Mouse (Mus musculus) left cerebral cortex, adult 9 months (tissue): ENCODE results near the gene Il20rb.

Experiments
- DNase-seq, 2 experiments: peaks; one replicate each; pipeline ENCODE4 v3.0.0; 2022; ENCODE audit warnings: low spot score in 2 of 2

The Il20rb gene

GRCm38 (mm10) chr9:100486431-100486830 lies at the start of gene Il20rb:
TSS of gene Il20rb (minus strand) at chr9:100486788.
- DNase-seq, result no peak

GRCm38 (mm10) chr9:100535618-100536262 lies 49.2 kb upstream of the Il20rb start:
- no peak for DNase-seq

GRCm38 (mm10) chr9:100534686-100535085 lies 48.1 kb upstream of the Il20rb start:
- DNase-seq, result no peak

- no peak for DNase-seq
These were observed 46.4 kb upstream of the Il20rb start for GRCm38 (mm10) chr9:100532847-100533505.

- DNase-seq, result no peak
These were observed 44.7 kb upstream of the Il20rb start for GRCm38 (mm10) chr9:100531296-100531695.

- DNase-seq, result no peak
These were observed 38.6 kb upstream of the Il20rb start for GRCm38 (mm10) chr9:100525225-100525624.

- no peak for DNase-seq
These were observed 35.4 kb upstream of the Il20rb start for GRCm38 (mm10) chr9:100522029-100522428.

- peak; percentile 23 to 57 for DNase-seq
These were observed 34.0 kb upstream of the Il20rb start for GRCm38 (mm10) chr9:100520586-100520985.

GRCm38 (mm10) chr9:100520012-100520411 lies 33.4 kb upstream of the Il20rb start:
- no peak for DNase-seq

GRCm38 (mm10) chr9:100507581-100507980 lies 21.0 kb upstream of the Il20rb start:
- DNase-seq, result no peak

GRCm38 (mm10) chr9:100506652-100507051 lies 20.1 kb upstream of the Il20rb start:
- DNase-seq, result no peak

GRCm38 (mm10) chr9:100505498-100505897 lies 18.9 kb upstream of the Il20rb start:
- no peak for DNase-seq

GRCm38 (mm10) chr9:100493611-100494261 lies 7.1 kb upstream of the Il20rb start:
- DNase-seq, result no peak

GRCm38 (mm10) chr9:100491424-100491823 lies 4.8 kb upstream of the Il20rb start:
- no peak for DNase-seq

GRCm38 (mm10) chr9:100488969-100489368 lies 2.4 kb upstream of the Il20rb start:
- no peak for DNase-seq

GRCm38 (mm10) chr9:100488056-100488713 lies 1.6 kb upstream of the Il20rb start:
- no peak for DNase-seq

- DNase-seq, result no peak
These were observed 3.3 kb downstream of the Il20rb start for GRCm38 (mm10) chr9:100483318-100483717.

- no peak for DNase-seq
These were observed 5.0 kb downstream of the Il20rb start for GRCm38 (mm10) chr9:100481626-100482025.

- DNase-seq, result no peak
These were observed 12.5 kb downstream of the Il20rb start for GRCm38 (mm10) chr9:100474056-100474455.

- no peak for DNase-seq
These were observed 13.2 kb downstream of the Il20rb start for GRCm38 (mm10) chr9:100473361-100473760.

GRCm38 (mm10) chr9:100472931-100473330 lies 13.7 kb downstream of the Il20rb start:
- no peak for DNase-seq

GRCm38 (mm10) chr9:100471605-100471953 lies 15.0 kb downstream of the Il20rb start:
- DNase-seq, result no peak
